Mouse (Mus musculus): ENCODE data around the gene Ptprm. TPM values are rescaled to one million over a fixed set of nuclear protein-coding genes. Genes with fewer than 3 reads are reported as not detected.

Gene Ptprm
- polyA plus RNA-seq, 1 experiment from 2014 or later = 7.0 TPM

GRCm38 (mm10) chr17:67274531-67275094 is 79.6 kb downstream of the Ptprm start:
- Histone ChIP-seq H3K27me3 (replicated peaks; ENCODE audit: control insufficient read depth, insufficient read depth, low read length) (no peaks in the 10 kb centered on the region), H3K4me2 (ENCODE audit: low read depth, low read length) (no peak overlapping the region), H3K27ac (ENCODE audit: low read length) (no peak overlapping the region), H3K9me3 (ENCODE audit: control insufficient read depth, low read length) (no peaks in the 10 kb centered on the region), H3K36me3 (ENCODE audit: control insufficient read depth, insufficient read depth, low read length) (no peaks in the 10 kb centered on the region), H3K9ac (ENCODE audit: low read depth, low read length) (no peak overlapping the region), H3K4me3 (ENCODE audit: low read length) (no peak overlapping the region), H3K4me1 (ENCODE audit: control insufficient read depth, insufficient read depth, low read length) (0 out of 2 replicates have a peak, but pooled peaks cover 3% of the 10 kb centered on the region)
- 54% methylated on average over 21 of the region's 21 CpGs for WGBS
- ATAC-seq = no peak

DNA sequence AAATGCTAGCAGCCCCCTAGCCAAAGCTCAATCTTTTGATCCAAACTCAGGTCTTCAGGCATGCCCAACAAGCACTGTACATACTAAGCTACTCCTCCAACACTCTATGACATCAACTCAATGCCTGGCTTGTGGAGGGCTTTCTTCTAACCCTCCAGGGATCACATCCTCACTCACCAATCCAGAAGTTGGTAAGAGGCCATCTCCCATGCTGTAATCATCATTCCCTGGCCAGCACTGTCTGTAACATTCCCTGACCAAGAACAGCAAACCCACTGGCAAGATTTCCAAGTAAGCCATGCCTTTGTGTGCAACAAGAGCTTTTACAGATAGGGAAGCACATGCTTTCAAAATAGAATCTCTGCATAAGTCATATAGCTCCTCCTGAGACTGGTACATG is 81.3 kb downstream of the Ptprm start:
- H3K27ac ChIP-seq (ENCODE audit: low read length) = no peak overlapping the region
- no peaks in the 10 kb centered on the region for H3K36me3 ChIP-seq (ENCODE audit: control insufficient read depth, insufficient read depth, low read length)
- H3K9ac ChIP-seq (ENCODE audit: low read depth, low read length) = no peak overlapping the region
- no peaks in the 10 kb centered on the region for H3K27me3 ChIP-seq (replicated peaks; ENCODE audit: control insufficient read depth, insufficient read depth, low read length)
- H3K9me3 ChIP-seq (ENCODE audit: control insufficient read depth, low read length) = no peaks in the 10 kb centered on the region
- H3K4me2 ChIP-seq (ENCODE audit: low read depth, low read length) = no peak overlapping the region
- no peak overlapping the region for H3K4me3 ChIP-seq (ENCODE audit: low read length)
- 0 out of 2 replicates have a peak, but pooled peaks cover 3% of the 10 kb centered on the region for H3K4me1 ChIP-seq (ENCODE audit: control insufficient read depth, insufficient read depth, low read length)
- ATAC-seq = no peak

DNA sequence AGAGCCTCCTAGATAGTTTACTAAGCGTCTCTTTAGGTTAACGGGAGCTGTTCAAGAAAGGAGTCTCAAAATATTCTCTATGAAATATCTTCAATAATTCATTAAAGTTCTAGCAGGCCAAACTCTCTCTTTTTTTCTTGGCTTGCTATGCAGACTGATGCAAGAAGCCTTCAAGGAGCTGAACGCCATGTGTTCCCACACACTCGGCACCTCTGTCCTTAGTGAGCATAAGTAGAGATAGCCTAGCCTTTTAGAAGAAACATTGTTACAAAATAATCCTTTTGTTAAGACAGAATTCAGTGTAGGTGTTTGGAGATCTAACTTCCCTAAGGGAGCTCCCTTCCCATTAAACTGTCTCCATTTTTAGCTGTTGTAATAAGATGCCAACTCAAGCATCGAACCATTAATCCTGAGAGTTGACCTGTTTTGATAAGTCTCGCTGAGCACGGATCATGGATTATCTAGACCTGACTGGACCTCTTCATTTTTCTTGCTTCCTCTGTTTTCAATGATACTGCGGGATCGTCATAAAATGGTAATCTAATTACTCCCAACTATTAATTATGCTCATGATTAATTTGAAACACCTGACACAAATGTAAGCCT is 85.7 kb downstream of the Ptprm start:
- no peaks in the 10 kb centered on the region for H3K9me3 ChIP-seq (ENCODE audit: control insufficient read depth, low read length)
- H3K27me3 ChIP-seq (replicated peaks; ENCODE audit: control insufficient read depth, insufficient read depth, low read length) = no peaks in the 10 kb centered on the region
- no peak overlapping the region for H3K9ac ChIP-seq (ENCODE audit: low read depth, low read length)
- H3K4me1 ChIP-seq (ENCODE audit: control insufficient read depth, insufficient read depth, low read length) = no peaks in the 10 kb centered on the region
- no peak overlapping the region for H3K4me2 ChIP-seq (ENCODE audit: low read depth, low read length)
- H3K27ac ChIP-seq (ENCODE audit: low read length) = no peak overlapping the region
- ATAC-seq = no peak
- no peak overlapping the region for H3K4me3 ChIP-seq (ENCODE audit: low read length)
- H3K36me3 ChIP-seq (ENCODE audit: control insufficient read depth, insufficient read depth, low read length) = no peaks in the 10 kb centered on the region
- 80% methylated on average over 9 of the region's 9 CpGs for WGBS

GRCm38 (mm10) chr17:67266270-67266669 is 88.0 kb downstream of the Ptprm start:
- no peak overlapping the region for H3K27ac ChIP-seq (ENCODE audit: low read length)
- H3K9ac ChIP-seq (ENCODE audit: low read depth, low read length) = no peak overlapping the region
- no peaks in the 10 kb centered on the region for H3K9me3 ChIP-seq (ENCODE audit: control insufficient read depth, low read length)
- H3K36me3 ChIP-seq (ENCODE audit: control insufficient read depth, insufficient read depth, low read length) = no peaks in the 10 kb centered on the region
- H3K4me1 ChIP-seq (ENCODE audit: control insufficient read depth, insufficient read depth, low read length) = no peaks in the 10 kb centered on the region
- H3K4me2 ChIP-seq (ENCODE audit: low read depth, low read length) = no peak overlapping the region
- H3K4me3 ChIP-seq (ENCODE audit: low read length) = no peak overlapping the region
- H3K27me3 ChIP-seq (replicated peaks; ENCODE audit: control insufficient read depth, insufficient read depth, low read length) = no peaks in the 10 kb centered on the region
- no peak for ATAC-seq
- 93% methylated on average over 6 of the region's 6 CpGs for WGBS

DNA sequence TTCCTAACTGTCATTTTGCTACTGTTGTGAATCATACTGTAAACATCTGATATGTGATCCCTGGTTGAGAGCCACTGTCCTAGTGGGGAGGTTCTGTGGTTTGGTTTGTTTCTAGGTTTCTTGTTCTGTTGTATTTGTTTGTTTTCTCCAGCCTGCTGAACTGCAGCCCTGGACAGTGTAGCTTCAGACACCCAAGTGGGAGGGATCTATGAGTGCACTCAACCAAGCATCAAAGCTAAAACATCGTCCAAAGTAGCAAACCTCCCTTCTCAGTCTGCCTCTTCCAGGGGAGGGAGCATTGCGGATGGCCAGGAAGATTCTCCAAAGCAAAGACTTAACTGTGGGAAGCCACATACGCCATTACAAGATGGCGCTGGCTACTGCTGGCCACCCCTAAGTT is 88.7 kb downstream of the Ptprm start:
- Histone ChIP-seq H3K4me3 (ENCODE audit: low read length) (no peak overlapping the region), H3K9me3 (ENCODE audit: control insufficient read depth, low read length) (no peaks in the 10 kb centered on the region), H3K4me1 (ENCODE audit: control insufficient read depth, insufficient read depth, low read length) (no peaks in the 10 kb centered on the region), H3K9ac (ENCODE audit: low read depth, low read length) (no peak overlapping the region), H3K27me3 (replicated peaks; ENCODE audit: control insufficient read depth, insufficient read depth, low read length) (no peaks in the 10 kb centered on the region), H3K27ac (ENCODE audit: low read length) (no peak overlapping the region), H3K36me3 (ENCODE audit: control insufficient read depth, insufficient read depth, low read length) (no peaks in the 10 kb centered on the region), H3K4me2 (ENCODE audit: low read depth, low read length) (no peak overlapping the region)
- WGBS = 89% methylated on average over 4 of the region's 4 CpGs
- ATAC-seq = no peak

DNA sequence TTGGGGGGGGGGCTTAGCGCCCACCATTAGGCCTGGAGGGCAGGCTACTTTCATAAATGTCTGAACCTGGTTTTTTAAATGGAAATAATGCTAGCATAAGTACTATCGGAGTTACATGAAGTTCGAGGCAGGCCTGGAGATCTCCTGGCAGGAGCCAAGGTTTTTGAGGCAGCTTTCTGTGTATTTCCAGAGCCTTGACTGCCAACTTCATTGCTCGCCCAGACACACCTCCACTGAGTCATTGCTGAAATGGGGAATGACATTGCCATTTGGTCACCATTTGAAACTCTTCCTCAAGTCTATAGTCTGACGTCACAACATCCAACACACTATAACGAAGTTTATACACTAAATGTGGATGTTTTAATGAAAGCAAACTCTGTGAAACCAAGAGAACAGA is 89.5 kb downstream of the Ptprm start:
- H3K9me3 ChIP-seq (ENCODE audit: control insufficient read depth, low read length) = no peaks in the 10 kb centered on the region
- no peak overlapping the region for H3K27ac ChIP-seq (ENCODE audit: low read length)
- no peaks in the 10 kb centered on the region for H3K27me3 ChIP-seq (replicated peaks; ENCODE audit: control insufficient read depth, insufficient read depth, low read length)
- no peaks in the 10 kb centered on the region for H3K36me3 ChIP-seq (ENCODE audit: control insufficient read depth, insufficient read depth, low read length)
- no peaks in the 10 kb centered on the region for H3K4me1 ChIP-seq (ENCODE audit: control insufficient read depth, insufficient read depth, low read length)
- H3K9ac ChIP-seq (ENCODE audit: low read depth, low read length) = no peak overlapping the region
- no peak for ATAC-seq
- H3K4me2 ChIP-seq (ENCODE audit: low read depth, low read length) = no peak overlapping the region
- 87% methylated on average over 6 of the region's 6 CpGs for WGBS
- no peak overlapping the region for H3K4me3 ChIP-seq (ENCODE audit: low read length)

- Histone ChIP-seq H3K4me1 (ENCODE audit: control insufficient read depth, insufficient read depth, low read length) (no peaks in the 10 kb centered on the region), H3K4me3 (ENCODE audit: low read length) (no peak overlapping the region), H3K9me3 (ENCODE audit: control insufficient read depth, low read length) (no peaks in the 10 kb centered on the region), H3K9ac (ENCODE audit: low read depth, low read length) (no peak overlapping the region), H3K36me3 (ENCODE audit: control insufficient read depth, insufficient read depth, low read length) (no peaks in the 10 kb centered on the region), H3K27me3 (replicated peaks; ENCODE audit: control insufficient read depth, insufficient read depth, low read length) (no peaks in the 10 kb centered on the region), H3K27ac (ENCODE audit: low read length) (no peak overlapping the region), H3K4me2 (ENCODE audit: low read depth, low read length) (no peak overlapping the region)
- ATAC-seq = no peak
- 82% methylated on average over 1 of the region's 1 CpGs for WGBS
Measured at GRCm38 (mm10) chr17:67263024-67263423, 91.2 kb downstream of the Ptprm start.

- no peak for ATAC-seq
- no peaks in the 10 kb centered on the region for H3K9me3 ChIP-seq (ENCODE audit: control insufficient read depth, low read length)
- 76% methylated on average over 4 of the region's 4 CpGs for WGBS
Measured at GRCm38 (mm10) chr17:67260016-67260415, 94.2 kb downstream of the Ptprm start.

DNA sequence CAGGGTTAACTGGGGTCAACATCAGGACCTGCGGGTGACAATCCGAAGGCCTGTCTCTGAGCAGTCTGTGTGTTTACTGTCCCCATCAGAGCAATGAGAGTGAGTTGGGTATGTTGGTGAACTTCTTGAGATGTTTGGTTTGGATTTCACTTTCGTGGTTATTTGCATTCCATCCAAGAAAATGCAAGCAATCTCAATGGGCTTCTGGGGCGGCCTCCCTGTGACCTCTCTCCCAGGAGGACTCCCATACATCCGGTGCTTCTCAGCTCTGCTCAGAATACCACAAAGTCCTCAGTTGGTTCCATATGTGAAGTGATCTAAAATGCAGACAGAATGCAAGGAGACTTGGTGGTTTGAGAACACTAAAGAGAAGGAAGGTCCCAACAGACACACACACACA is 96.5 kb downstream of the Ptprm start:
- WGBS = 50% methylated on average over 5 of the region's 5 CpGs

More at GRCm38 (mm10) chr17:67260016-67260415, 94.2 kb downstream of the Ptprm start:
- no peak overlapping the region for H3K4me2 ChIP-seq (ENCODE audit: low read depth, low read length)
- no peaks in the 10 kb centered on the region for H3K36me3 ChIP-seq (ENCODE audit: control insufficient read depth, insufficient read depth, low read length)
- no peaks in the 10 kb centered on the region for H3K4me1 ChIP-seq (ENCODE audit: control insufficient read depth, insufficient read depth, low read length)
- H3K9ac ChIP-seq (ENCODE audit: low read depth, low read length) = no peak overlapping the region
- no peak overlapping the region for H3K27ac ChIP-seq (ENCODE audit: low read length)
- no peak overlapping the region for H3K4me3 ChIP-seq (ENCODE audit: low read length)
- H3K27me3 ChIP-seq (replicated peaks; ENCODE audit: control insufficient read depth, insufficient read depth, low read length) = no peaks in the 10 kb centered on the region

GRCm38 (mm10) chr17:67256171-67256570 is 98.1 kb downstream of the Ptprm start:
- Histone ChIP-seq H3K4me3 (ENCODE audit: low read length) (no peak overlapping the region), H3K4me2 (ENCODE audit: low read depth, low read length) (no peak overlapping the region), H3K27me3 (replicated peaks; ENCODE audit: control insufficient read depth, insufficient read depth, low read length) (no peaks in the 10 kb centered on the region), H3K9me3 (ENCODE audit: control insufficient read depth, low read length) (no peaks in the 10 kb centered on the region), H3K4me1 (ENCODE audit: control insufficient read depth, insufficient read depth, low read length) (no peaks in the 10 kb centered on the region), H3K27ac (ENCODE audit: low read length) (no peak overlapping the region), H3K36me3 (ENCODE audit: control insufficient read depth, insufficient read depth, low read length) (no peaks in the 10 kb centered on the region), H3K9ac (ENCODE audit: low read depth, low read length) (no peak overlapping the region)
- 72% methylated on average over 5 of the region's 6 CpGs for WGBS
- no peak for ATAC-seq

More for the DNA sequence above, 96.5 kb downstream of the Ptprm start:
- no peak overlapping the region for H3K4me3 ChIP-seq (ENCODE audit: low read length)
- H3K4me2 ChIP-seq (ENCODE audit: low read depth, low read length) = no peak overlapping the region
- no peaks in the 10 kb centered on the region for H3K4me1 ChIP-seq (ENCODE audit: control insufficient read depth, insufficient read depth, low read length)
- no peaks in the 10 kb centered on the region for H3K36me3 ChIP-seq (ENCODE audit: control insufficient read depth, insufficient read depth, low read length)
- H3K9ac ChIP-seq (ENCODE audit: low read depth, low read length) = no peak overlapping the region
- H3K27me3 ChIP-seq (replicated peaks; ENCODE audit: control insufficient read depth, insufficient read depth, low read length) = no peaks in the 10 kb centered on the region
- no peaks in the 10 kb centered on the region for H3K9me3 ChIP-seq (ENCODE audit: control insufficient read depth, low read length)
- no peak overlapping the region for H3K27ac ChIP-seq (ENCODE audit: low read length)
- ATAC-seq = no peak

All from intestine, embryonic 16.5 days (tissue).